Mouse (Mus musculus) liver, adult 2 months (tissue): ENCODE results near the gene Rcc1l. TPM values are rescaled to one million over a fixed set of nuclear protein-coding genes. Genes with fewer than 3 reads are reported as not detected.
A peak's percentile ranks its signal among the peaks of the same experiment; 100 is the strongest.

Source experiments
- DNase-seq: peaks from one replicate; pipeline ENCODE4 v3.0.0-alpha.2; 2011; ENCODE audit warnings: low read depth, low spot score; ENCODE audit errors: extremely low read depth
- H3K27ac ChIP-seq: fragments of 200-500 bp; replicated peaks from 2 replicates; pipeline ENCODE4 v1.5.1; 2012; ENCODE audit warnings: low read depth, mild to moderate bottlenecking, control low read depth, inconsistent platforms, low read length; ENCODE audit not compliant: insufficient read depth
- H3K27me3 ChIP-seq: fragments of 200-500 bp; 2 replicates; pipeline ENCODE4 v1.6.1; 2012; ENCODE audit warnings: mild to moderate bottlenecking, moderate library complexity, low read length, inconsistent platforms; ENCODE audit not compliant: control insufficient read depth, insufficient read depth
- H3K36me3 ChIP-seq: fragments of 200-500 bp; 2 replicates; pipeline ENCODE4 v1.6.1; 2012; ENCODE audit warnings: low read length, inconsistent platforms; ENCODE audit not compliant: control insufficient read depth, insufficient read depth
- H3K4me1 ChIP-seq: fragments of 200-500 bp; 2 replicates; pipeline ENCODE4 v1.6.1; 2011; ENCODE audit warnings: low read length; ENCODE audit not compliant: control insufficient read depth, insufficient read depth
- H3K4me3 ChIP-seq: fragments of 200-500 bp; 2 replicates; pipeline ENCODE4 v1.5.1; 2011; ENCODE audit warnings: low read depth, mild to moderate bottlenecking, control low read depth, low read length, moderate library complexity; ENCODE audit not compliant: insufficient read depth
- H3K79me2 ChIP-seq: fragments of 200-500 bp; 2 replicates; pipeline ENCODE4 v1.6.1; 2012; ENCODE audit warnings: inconsistent platforms, mild to moderate bottlenecking, low read length, moderate library complexity; ENCODE audit not compliant: control insufficient read depth, insufficient read depth
- H3K9ac ChIP-seq: fragments of 200-500 bp; 2 replicates; pipeline ENCODE4 v1.6.1; 2012; ENCODE audit warnings: low read depth, mild to moderate bottlenecking, control low read depth, inconsistent platforms, low read length
- CTCF ChIP-seq: fragments of 200-500 bp; IDR thresholded peaks from 2 replicates; pipeline ENCODE4 v1.5.1; 2011; ENCODE audit warnings: low read depth, low read length, control low read depth
- POLR2A ChIP-seq: fragments of 200-500 bp; IDR thresholded peaks from 2 replicates; pipeline ENCODE4 v1.6.1; 2011; ENCODE audit warnings: low read length, control low read depth; ENCODE audit not compliant: insufficient read depth; ENCODE audit errors: extremely low read depth
- WGBS: fragments of 180-500 bp; shearing (Covaris S2); methylation state at CpG from one replicate; pipeline ENCODE4 v1.1.7; 2018; 5-methylcytosine and 5-hydroxymethylcytosine counted together
- polyA plus RNA-seq: library from polyadenylated mRNA; depleted of rRNA; stranded (reverse); fragments of >200 nt; gene quantifications from 2 replicates; pipeline ENCODE4 v1.2.3, GENCODE M21; 2012
- total RNA-seq: library from RNA; depleted of rRNA; stranded (reverse); fragments of >200 nt; gene quantifications from 2 replicates; pipeline ENCODE4 v1.2.3, GENCODE M21; 2014

The Rcc1l gene
- total and polyA plus RNA-seq, 2 experiments, result 9.9 to 16.4 TPM

DNA sequence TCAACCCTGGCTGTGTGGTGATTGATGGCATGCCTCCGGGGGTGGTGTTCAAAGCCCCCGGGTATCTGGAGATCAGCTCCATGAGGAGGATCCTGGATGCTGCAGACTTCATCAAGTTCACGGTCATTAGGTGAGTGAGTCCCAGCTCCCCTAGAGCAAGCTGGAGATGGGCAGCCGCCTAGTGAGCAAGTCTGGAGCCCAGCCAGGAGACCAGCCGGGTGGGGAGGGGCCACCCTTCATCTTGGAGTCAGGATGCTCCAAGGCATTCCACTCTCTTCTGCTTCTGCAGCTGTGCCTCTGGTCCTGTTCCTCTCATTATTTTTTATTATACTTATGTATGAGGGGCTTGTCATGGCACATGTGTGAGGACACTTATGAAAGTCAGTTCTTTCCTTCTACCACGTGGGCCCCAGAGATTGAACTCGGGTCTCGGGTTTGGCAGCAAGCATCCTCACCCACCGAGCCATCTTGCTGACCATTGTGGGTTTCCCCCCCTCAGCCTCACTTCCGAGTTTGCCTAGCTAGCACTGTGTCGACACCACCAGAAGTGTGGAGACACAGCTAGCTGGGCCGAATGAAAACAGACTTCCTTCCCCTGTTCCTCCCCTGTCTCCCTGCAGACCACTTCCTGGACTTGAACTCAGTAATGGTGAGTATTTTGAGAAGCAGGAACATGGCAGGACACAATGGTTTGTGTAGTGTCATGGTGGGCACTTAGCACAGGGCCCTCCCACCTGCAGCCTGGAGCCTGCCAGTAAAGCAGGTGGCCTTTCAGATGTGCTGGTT is 37.6 kb upstream of the Rcc1l start:
- TF ChIP-seq CTCF (no peak), POLR2A (no peak)
- Histone ChIP-seq H3K9ac (no peak overlapping the region), H3K36me3 (no peaks in the 10 kb centered on the region), H3K27me3 (no peaks in the 10 kb centered on the region), H3K4me3 (no peak overlapping the region), H3K27ac (no peak overlapping the region), H3K4me1 (peaks cover 13% of the 10 kb centered on the region), H3K79me2 (no peaks in the 10 kb centered on the region)
- no peak for DNase-seq
- WGBS, result 80% methylated on average over 12 of the region's 12 CpGs

DNA sequence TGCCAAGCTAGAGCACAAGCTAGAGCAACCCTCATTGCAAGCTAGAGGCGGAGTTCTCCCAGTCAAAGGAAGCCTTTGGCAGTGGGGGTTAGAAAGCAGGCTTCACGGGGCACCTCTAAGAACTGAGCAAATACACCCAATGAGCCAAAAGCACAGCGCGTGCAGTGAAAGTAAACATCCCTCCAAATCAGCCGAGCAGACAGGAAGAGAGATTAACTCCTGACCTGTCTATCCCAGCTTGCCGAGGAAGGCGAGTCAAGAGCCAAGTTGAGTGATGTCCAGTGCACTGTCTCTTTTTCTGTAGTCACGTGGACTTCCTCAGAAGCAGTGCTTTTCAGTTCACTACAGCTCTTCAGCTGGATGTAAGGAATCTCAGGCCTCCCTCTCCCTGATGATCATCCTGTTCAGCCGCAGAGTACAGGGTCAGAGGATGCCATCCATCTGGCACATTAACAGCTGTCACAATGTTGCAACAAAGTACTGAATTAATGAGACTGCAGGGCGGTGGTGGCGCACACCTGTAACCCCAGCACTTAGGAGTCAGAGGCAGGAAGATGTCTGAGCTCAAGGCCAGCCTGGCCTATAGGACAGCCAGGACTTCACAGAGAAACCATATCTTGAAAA is 33.5 kb upstream of the Rcc1l start:
- no peaks in the 10 kb centered on the region for H3K27me3 ChIP-seq

DNA sequence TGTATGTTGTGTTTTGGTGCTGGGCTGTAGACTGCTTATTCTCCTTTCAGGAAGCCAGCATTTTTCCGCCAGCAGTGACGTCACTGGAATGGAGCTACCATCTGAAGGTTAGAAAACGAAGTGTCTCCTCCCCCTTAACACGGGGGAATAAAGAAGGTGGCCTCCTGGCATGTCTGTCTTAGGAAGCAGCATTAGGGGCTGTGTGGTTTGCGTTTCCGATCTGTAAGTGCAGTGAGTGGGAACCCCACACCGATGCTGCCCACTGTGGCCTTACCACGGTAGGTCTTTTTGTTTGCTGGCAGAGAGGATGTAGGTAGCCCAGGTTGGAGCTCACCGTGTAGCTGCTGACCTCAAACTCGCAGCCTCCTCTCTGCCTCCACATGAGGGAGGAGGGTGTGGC is 30.1 kb upstream of the Rcc1l start:
- no peak overlapping the region for H3K27ac ChIP-seq
- peaks cover 15% of the 10 kb centered on the region for H3K4me1 ChIP-seq
- H3K9ac ChIP-seq, result no peak overlapping the region
- no peak overlapping the region for H3K4me3 ChIP-seq
- no peaks in the 10 kb centered on the region for H3K27me3 ChIP-seq
- H3K36me3 ChIP-seq, result no peaks in the 10 kb centered on the region
- TF ChIP-seq POLR2A, result no peak
- TF ChIP-seq CTCF, result no peak
- DNase-seq, result no peak
- WGBS, result 88% methylated on average over 10 of the region's 10 CpGs
- no peaks in the 10 kb centered on the region for H3K79me2 ChIP-seq

More for the DNA sequence above, 33.5 kb upstream of the Rcc1l start:
- Histone ChIP-seq H3K36me3 (no peaks in the 10 kb centered on the region), H3K27ac (peak overlapping the region; percentile 14), H3K79me2 (no peaks in the 10 kb centered on the region), H3K4me3 (no peak overlapping the region), H3K4me1 (peaks cover 15% of the 10 kb centered on the region), H3K9ac (no peak overlapping the region)
- TF ChIP-seq CTCF (no peak), POLR2A (no peak)
- 6% methylated on average over 11 of the region's 11 CpGs for WGBS
- peak; percentile 98 for DNase-seq

DNA sequence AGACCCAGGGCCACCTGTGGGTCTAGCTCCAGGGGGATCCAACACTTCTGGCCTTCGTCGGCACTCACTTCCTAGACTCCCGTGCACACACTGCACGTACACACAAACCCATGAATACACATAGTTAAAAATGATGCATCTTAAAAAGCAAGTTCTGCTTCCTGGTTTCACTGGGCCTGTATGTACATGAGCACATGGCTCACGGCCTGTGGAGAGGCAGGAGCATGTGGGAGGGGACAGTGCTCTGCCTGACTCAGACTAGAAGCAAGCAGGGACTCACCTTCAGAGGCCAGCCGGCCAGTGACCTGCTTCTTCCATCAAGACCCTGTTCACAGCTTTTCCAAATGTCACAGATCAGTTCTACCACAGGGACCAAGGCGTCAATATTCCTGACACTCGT is 17.1 kb upstream of the Rcc1l start:
- no peak overlapping the region for H3K4me3 ChIP-seq
- no peak overlapping the region for H3K9ac ChIP-seq
- 87% methylated on average over 8 of the region's 8 CpGs for WGBS
- TF ChIP-seq POLR2A (no peak), CTCF (no peak)
- H3K79me2 ChIP-seq, result no peaks in the 10 kb centered on the region; the same call in 1 of the 2 replicates
- no peak overlapping the region for H3K27ac ChIP-seq
- H3K4me1 ChIP-seq, result no peaks in the 10 kb centered on the region
- H3K27me3 ChIP-seq, result no peaks in the 10 kb centered on the region
- H3K36me3 ChIP-seq, result no peaks in the 10 kb centered on the region; the same call in 1 of the 2 replicates
- DNase-seq, result no peak

DNA sequence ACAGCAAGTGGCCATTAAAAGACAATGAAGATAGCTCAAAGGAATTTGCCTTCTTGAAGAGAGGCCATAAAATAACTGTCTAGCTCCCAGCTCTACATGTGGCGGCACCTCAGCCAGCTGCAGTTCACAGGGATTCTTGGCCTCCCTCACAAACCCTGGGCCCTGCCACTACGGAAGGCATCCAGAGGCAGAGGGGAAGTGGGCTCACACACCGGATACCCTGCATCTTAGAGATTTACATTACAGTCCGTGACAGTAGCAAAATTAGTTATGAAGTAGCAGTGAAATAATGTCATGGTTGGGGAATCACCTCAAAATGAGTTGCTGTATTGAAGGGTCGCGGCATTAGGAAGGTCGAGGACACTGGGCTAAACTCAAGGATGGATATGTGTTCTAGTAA is 12.0 kb upstream of the Rcc1l start:
- H3K4me3 ChIP-seq, result no peak overlapping the region
- DNase-seq, result no peak
- peaks cover 2% of the 10 kb centered on the region for H3K4me1 ChIP-seq
- H3K9ac ChIP-seq, result no peak overlapping the region
- 83% methylated on average over 7 of the region's 7 CpGs for WGBS
- H3K79me2 ChIP-seq, result no peaks in the 10 kb centered on the region; the same call in 1 of the 2 replicates
- no peak overlapping the region for H3K27ac ChIP-seq
- no peak for TF ChIP-seq POLR2A
- H3K27me3 ChIP-seq, result no peaks in the 10 kb centered on the region
- H3K36me3 ChIP-seq, result no peaks in the 10 kb centered on the region
